Mouse (Mus musculus) erythroblast, embryonic 14.5 days (primary cell): ENCODE measurements around the gene Erc2.

ENCODE experiments used
- GATA1 ChIP-seq: IDR thresholded peaks from 2 replicates; pipeline ENCODE4 v1.6.1; 2012; ENCODE audit warnings: low read length, inconsistent platforms, mixed read lengths
- TAL1 ChIP-seq: IDR thresholded peaks from 3 replicates; pipeline ENCODE4 v1.6.1; 2012; ENCODE audit warnings: low read length, inconsistent platforms, mixed read lengths

GRCm38 (mm10) chr14:27756901-27757300 is 134.7 kb downstream of the Erc2 start:
- TF ChIP-seq GATA1 (no peak), TAL1 (no peak)
